Mouse (Mus musculus) right cerebral cortex, adult 18-20 months (tissue): Measurements from ENCODE around the gene Tmc6.
A peak's percentile ranks its signal among the peaks of the same experiment; 100 is the strongest.

Source experiments
- DNase-seq: peaks from one replicate; pipeline ENCODE4 v3.0.0; 2022; ENCODE audit warnings: mixed read lengths

The Tmc6 gene

GRCm38 (mm10) chr11:117780582-117781111 is 1.4 kb downstream of the Tmc6 start:
- DNase-seq = no peak

DNA sequence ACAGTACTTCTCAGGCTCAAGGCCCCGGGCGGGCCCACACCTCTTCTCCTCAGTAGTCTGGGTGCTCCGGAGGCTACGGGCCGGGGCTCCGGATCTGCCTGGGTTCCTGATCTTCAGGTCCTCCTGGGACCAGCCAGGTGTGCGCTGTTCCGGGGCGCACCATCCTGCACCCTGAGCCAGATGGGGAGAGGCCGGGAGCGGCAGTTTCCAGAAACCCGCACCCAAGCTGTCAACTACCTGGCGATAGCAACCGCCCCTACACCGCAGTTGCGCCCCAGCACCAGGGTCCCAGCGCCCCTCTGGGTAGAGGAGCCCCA is 1.8 kb downstream of the Tmc6 start:
- DNase-seq = no peak

- peak; percentile 48 for DNase-seq
These were observed 2.4 kb downstream of the Tmc6 start for GRCm38 (mm10) chr11:117779434-117780198.

GRCm38 (mm10) chr11:117778851-117779433 is 3.1 kb downstream of the Tmc6 start:
- DNase-seq = no peak

DNA sequence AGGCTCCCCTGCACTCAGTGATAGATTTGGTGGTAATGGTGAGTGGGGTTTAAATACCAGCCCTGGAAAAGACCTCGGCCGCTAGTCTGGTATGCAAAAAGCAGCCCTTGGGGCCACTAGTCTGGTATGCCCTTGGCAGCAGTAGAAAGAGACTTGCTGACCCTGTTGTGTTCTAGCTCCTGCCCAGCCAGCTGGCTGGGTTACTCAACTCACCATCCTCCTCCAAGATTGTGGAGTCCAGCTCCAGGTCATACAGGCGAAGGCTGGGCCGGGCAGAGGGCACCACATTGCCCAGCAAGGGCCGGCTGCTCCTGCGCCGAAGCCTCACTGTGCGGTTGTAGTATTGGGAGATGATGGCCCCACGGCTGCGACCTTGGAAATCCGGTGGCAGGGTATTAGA is 4.0 kb downstream of the Tmc6 start:
- no peak for DNase-seq

DNA sequence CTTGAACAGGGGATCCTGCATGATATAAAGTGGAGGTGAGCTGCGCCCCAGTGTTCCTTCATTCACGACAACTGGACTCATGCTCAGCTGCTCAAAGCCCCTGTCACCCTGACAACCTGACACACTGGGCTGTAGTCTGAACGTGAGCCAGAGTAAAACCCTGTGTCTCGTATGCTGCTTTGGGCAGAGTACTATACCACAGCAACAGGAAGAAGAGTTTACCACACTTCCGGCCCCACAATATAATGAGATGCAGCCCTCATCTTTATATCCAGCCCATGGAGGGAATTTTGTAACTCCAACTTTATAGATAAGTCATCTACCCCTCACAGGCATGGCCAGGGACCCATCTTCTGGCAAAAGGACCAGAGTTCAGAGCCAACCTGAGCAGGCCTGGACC is 4.9 kb downstream of the Tmc6 start:
- no peak for DNase-seq

DNA sequence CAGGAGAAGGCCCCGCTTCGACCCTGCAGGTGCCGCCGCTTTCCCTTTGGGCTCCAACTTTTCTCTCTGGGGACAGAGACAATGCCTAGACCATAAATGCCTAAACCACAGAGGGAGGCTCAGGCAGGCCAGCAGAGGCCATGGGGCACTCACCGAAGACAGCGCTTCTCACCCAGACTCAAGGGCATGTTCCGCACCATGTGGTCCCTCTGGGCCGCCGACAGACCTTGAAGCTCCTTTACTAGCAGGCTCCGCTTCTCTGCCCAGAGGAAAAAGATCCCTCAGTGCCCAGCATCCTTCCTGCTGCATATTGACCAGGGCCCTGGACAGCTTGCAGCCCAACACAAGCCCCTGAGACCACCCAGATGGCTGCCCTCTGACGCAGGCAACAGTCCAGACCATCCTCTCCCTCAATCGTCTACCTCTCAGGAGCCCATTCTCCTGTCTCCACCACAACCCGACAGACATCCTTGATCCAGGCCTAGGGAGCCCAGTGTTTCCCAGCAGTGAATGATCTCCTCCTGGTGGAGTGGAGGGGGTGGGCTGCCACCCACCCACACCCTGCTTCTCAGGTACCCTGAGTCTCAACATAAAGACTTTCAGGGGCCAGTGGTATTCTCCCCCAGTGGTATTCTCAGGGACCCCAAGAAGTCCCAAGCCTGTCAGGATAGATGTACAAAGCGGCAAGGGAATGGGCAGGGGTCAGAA is 5.8 kb downstream of the Tmc6 start:
- DNase-seq = no peak

GRCm38 (mm10) chr11:117775540-117775939 is 6.5 kb downstream of the Tmc6 start:
- DNase-seq = no peak

DNA sequence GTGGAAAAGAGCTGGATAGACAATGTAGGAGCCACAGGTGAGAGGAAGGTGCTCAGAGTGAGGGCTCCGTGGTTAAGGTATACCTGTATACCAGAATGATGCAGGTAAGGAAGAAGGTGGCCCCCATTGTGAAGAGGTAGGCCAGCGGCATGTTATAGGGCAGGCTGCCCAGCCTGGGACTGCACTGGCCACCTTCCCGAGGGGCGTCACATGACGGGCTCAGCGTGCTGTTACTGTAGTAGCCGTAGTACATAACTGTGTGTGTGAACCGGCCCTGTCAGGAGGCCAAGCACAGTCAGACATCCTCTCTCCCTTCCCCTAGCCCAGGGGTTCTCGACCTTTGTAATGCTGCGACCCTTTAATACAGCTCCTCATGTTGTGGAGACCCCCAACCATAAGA is 7.1 kb downstream of the Tmc6 start:
- DNase-seq = no peak

- no peak for DNase-seq
These were observed 9.6 kb downstream of the Tmc6 start for GRCm38 (mm10) chr11:117772352-117772751.

DNA sequence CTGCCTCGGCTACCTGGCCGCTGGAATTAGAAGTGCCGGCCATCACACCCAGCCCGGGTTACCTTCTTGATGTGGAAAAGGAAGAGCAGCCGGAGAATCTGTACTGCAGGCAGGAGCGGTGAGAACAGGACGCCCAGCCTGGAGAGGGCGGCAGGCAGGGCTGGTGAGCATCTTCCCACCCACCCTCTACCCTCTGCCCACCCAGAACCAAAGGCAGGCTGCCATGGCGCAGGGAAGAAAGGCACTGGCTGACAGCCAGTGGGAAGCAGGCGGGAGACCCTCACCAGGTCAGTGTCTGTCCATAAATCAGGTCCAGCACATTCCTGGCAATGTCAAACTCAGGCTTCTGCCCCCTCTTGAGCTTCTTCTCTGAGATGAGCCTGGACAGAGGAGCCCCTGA is 11.6 kb downstream of the Tmc6 start:
- no peak for DNase-seq

DNA sequence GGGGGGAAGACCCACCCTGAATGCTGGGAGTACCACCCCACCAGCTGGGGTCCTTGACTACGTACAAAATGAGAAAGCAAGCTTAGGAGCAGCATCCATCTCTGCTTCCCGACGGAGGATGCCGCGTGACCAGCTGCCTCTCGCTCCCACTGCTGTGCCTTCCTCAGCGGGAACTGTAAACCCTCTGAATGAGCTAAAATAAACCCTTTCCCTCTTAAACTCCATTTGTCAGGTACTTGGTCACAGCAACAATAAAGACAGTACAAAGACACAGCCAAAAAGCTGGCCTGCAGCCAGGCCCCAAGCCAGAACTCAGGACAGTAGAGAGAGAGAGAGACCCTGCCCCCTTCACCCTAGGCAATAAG is 12.3 kb downstream of the Tmc6 start:
- no peak for DNase-seq

DNA sequence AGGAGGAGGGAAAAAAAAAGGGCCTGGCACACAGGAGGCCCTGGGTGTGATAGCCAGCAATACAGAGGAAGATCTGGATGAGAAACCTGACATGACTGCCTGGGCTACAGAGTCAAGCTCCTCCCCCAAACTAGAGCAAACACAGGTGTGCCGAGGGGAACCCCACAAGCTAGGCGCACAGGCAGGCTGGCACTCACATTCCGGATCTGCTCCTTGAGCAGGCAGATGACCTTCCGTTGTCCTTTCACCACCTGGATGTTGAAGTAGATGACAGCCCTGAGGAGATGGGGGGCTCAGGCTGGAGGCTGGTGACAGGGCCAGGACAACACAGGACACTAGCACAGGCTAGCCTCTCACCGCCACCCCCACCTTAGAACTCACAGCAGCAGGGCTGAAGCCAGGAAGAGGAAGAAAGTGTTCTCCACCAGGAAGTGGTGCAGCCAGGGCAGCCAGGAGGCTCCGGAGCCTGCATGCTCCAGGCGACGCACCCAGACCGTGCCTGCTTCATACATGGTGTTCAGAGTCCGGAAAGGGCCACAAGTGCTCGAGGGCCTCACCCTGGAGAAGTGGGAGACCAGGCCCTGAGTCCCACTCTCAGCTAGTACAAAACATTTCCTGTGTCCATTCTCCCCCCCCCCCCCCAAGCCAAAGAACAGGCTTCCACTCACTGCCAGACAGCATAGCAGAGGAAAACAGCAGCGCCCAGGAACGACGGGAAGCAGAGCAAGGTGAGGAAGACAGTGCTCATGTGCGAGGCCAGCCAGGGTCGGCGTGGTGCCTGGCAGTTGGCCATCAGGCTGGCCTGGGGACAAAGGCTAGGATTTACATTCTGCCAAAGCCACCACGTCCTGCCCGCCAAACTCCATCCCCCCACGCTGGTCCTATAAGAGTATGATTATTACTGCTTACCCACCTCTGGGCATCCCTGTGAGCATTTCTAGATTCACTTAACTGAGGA is 13.0 kb downstream of the Tmc6 start:
- no peak for DNase-seq

DNA sequence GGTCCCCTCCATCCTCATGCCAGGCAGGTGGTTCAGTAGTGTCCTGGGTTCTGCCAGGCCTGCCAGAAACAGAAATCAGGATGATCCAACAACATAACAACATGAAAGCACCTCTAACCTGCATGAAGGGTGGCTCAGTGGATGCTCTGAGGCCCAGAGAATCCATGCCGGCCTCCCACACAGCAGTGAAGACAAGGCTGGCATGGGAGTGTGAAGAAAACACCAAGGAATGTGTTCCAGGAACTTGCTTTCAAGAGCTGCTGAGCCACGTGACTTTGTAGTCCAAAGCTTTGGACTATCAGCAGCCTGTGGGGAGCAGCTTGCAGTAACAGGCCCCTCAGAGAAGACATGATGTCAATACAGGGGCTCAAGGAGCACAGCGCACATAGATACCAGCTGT is 15.7 kb downstream of the Tmc6 start:
- DNase-seq = peak; percentile 52

- no peak for DNase-seq
These were observed 16.6 kb downstream of the Tmc6 start for GRCm38 (mm10) chr11:117765361-117765760.

DNA sequence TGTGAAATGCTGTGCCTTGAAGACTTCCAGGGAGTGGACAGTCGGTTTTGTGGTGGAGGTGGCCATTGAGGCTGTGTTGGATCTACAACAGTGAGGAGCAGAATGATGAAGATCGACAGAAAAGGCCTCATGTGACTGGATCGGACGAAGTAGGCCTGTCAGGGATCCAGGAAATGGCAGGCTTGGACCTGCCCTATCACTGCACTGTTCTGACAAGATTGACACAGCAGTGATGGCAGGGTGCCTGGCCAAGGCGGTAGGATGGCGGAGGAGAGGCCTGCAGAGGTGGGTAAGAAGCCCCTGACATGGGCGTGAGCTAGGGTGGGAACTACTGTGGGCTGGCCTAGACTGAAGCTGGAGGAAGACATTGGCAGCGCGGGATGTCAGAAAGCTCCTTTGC is 17.7 kb downstream of the Tmc6 start:
- no peak for DNase-seq

DNA sequence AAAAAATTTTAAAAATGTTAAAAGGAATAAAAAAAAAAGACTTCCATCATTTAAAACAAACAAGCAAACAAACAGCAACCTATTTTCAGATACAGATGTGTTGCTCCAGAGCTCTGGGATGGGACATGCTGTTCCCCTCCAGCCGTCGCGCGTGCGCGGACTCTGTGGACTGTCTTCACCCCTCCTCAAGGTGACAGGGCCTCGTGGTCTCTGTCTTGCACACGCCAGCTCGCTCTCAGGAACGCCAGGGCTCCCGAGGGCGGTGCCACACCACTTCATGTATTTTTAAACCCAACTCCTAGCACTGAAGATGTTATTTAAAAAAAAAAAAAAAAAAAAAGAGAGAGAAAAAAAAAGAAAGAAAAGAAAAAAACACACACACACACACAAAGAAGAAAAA is 19.8 kb downstream of the Tmc6 start:
- DNase-seq = no peak

- DNase-seq = no peak
These were observed 20.2 kb downstream of the Tmc6 start for GRCm38 (mm10) chr11:117761801-117762200.

DNA sequence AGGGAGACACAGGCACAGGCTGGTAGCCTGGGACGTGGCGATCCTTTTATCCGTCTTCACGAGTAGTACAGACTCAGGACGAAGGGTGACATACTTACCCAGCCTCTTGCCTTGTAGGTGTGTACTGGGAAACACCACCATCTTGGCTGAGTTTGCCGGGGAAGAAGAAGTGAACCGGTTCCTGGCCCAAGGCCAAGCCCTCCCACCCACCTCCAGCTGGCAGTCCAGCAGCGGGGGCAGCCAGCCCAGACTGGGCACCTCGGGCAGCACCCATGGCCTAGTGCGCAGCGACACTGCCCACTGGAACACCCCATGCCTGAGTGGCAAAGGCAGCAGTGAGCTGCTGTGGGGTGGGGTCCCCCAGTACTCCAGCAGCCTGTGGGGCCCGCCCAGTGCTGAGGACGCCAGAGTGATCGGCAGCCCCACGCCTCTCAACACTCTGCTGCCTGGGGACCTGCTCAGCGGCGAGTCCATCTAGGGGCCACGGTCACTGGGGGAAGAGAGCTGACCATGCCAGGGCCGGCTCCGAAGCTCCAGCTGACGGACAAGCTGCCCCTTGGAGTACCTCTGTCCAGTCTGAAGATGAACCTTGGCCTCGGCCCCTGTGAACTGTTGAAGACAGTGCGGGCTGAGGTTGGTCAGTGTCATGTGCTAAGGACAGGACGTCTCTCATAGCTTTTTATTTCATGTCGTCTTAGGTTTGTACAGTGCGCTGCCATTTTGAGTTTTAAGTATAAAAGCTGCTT is 21.5 kb downstream of the Tmc6 start:
- no peak for DNase-seq

- no peak for DNase-seq
These were observed 22.7 kb downstream of the Tmc6 start for GRCm38 (mm10) chr11:117759267-117759666.

- no peak for DNase-seq
These were observed 26.1 kb downstream of the Tmc6 start for GRCm38 (mm10) chr11:117755891-117756290.

GRCm38 (mm10) chr11:117751544-117751943 is 30.5 kb downstream of the Tmc6 start:
- peak; percentile 54 for DNase-seq
